Mouse (Mus musculus) stomach, postnatal 0 days (tissue): ENCODE measurements around the gene Alg11.

Experiments
- CTCF ChIP-seq: IDR thresholded peaks from 2 replicates; pipeline ENCODE4 v1.5.1; 2016; ENCODE audit warnings: antibody characterized with exemption, low read depth, mild to moderate bottlenecking, moderate library complexity
- EP300 ChIP-seq: optimal IDR thresholded peaks from 2 replicates; pipeline ENCODE3; 2016; ENCODE audit warnings: antibody characterized with exemption

DNA sequence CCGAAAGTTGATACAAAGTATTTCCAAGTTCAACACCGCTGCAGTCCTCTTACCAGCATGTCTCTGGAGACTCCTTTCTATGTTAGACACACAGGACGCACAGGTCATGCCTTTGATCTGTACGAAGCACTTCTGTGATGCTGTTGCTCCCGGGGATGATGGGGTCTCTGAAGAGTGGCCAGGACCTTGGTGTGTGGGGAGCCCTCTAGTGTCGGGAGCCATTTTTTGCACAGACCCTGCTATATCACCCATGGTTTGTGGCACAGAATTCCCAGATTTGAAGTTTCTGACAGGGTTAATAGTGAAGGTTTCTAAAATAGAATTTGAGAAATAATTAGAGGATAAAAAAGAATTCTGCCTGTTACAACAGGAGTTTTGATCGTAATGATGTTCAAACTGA is 38.3 kb upstream of the Alg11 start:
- peak; percentile 21; the same call in 1 of the 2 replicates for TF ChIP-seq CTCF
- TF ChIP-seq EP300: no peak
